Mouse (Mus musculus) ES-Bruce4 (cell line): ENCODE results near the gene Myt1.

ENCODE experiments used
- CTCF ChIP-seq: IDR thresholded peaks from one replicate; pipeline ENCODE4 v1.8.1; 2011; ENCODE audit warnings: low read depth, low read length
- EP300 ChIP-seq: IDR thresholded peaks from 2 replicates; pipeline ENCODE4 v1.6.1; 2011; ENCODE audit warnings: low read depth, low read length; ENCODE audit not compliant: insufficient read depth
- POLR2A ChIP-seq: IDR thresholded peaks from one replicate; pipeline ENCODE4 v1.8.1; 2011; ENCODE audit warnings: low read length; ENCODE audit not compliant: insufficient read depth

DNA sequence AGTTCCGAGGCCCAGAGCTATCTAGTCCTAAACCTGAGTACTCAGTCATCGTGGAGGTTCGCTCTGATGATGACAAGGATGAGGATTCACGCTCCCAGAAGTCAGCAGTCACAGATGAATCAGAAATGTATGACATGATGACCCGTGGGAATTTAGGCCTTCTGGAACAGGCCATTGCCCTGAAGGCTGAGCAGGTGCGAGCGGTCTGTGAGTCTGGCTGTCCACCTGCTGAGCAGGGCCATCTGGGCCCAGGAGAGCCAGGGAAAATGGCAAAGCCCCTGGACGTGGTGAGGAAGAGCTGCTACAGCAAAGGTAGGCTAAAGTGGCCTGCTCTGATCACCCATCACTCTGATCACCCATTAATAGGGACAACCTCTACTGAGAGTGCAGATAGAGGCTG lies 34.5 kb downstream of the Myt1 start:
- TF ChIP-seq CTCF, result no peak
- no peak for TF ChIP-seq POLR2A
- TF ChIP-seq EP300, result no peak
